Mouse (Mus musculus) lung, embryonic 14.5 days (tissue): ENCODE results near the gene Map4k5. TPM values are rescaled to one million over a fixed set of nuclear protein-coding genes. Genes with fewer than 3 reads are reported as not detected.
A peak's percentile ranks its signal among the peaks of the same experiment; 100 is the strongest.

Experiments
- ATAC-seq: fragments of 200-750 bp; cut with Nextera tagmentation; 2 replicates; pipeline ENCODE4 v1.8.0; 2017; ENCODE audit warnings: mild to moderate bottlenecking, moderate TSS enrichment, moderate library complexity; ENCODE audit not compliant: insufficient read depth
- DNase-seq: peaks from one replicate; pipeline ENCODE4 v3.0.0-alpha.2; 2015
- H3K27ac ChIP-seq: fragments of 300-500 bp; sonication (generic); 2 replicates; pipeline ENCODE4 v1.5.1; 2014; ENCODE audit warnings: low read depth, mild to moderate bottlenecking, moderate library complexity
- H3K27me3 ChIP-seq: fragments of 300-500 bp; sonication (generic); 2 replicates; pipeline ENCODE4 v1.6.1; 2014; ENCODE audit warnings: low read length, control low read depth; ENCODE audit not compliant: insufficient read depth
- H3K36me3 ChIP-seq: fragments of 300-500 bp; sonication (generic); 2 replicates; pipeline ENCODE4 v1.6.1; 2014; ENCODE audit warnings: control low read depth; ENCODE audit not compliant: insufficient read depth
- H3K4me1 ChIP-seq: fragments of 300-500 bp; sonication (generic); 2 replicates; pipeline ENCODE4 v1.6.1; 2014; ENCODE audit warnings: antibody characterized with exemption, control low read depth; ENCODE audit not compliant: insufficient read depth
- H3K4me2 ChIP-seq: fragments of 300-500 bp; sonication (generic); 2 replicates; pipeline ENCODE4 v1.6.1; 2014; ENCODE audit warnings: mild to moderate bottlenecking
- H3K4me3 ChIP-seq: fragments of 300-500 bp; sonication (generic); 2 replicates; pipeline ENCODE4 v1.5.1; 2014; ENCODE audit warnings: low read depth, low read length
- H3K9ac ChIP-seq: fragments of 300-500 bp; sonication (generic); 2 replicates; pipeline ENCODE4 v1.6.1; 2014
- H3K9me3 ChIP-seq: fragments of 300-500 bp; sonication (generic); 2 replicates; pipeline ENCODE4 v1.6.1; 2016; ENCODE audit warnings: low read depth, low read length, control low read depth
- CTCF ChIP-seq: IDR thresholded peaks from 2 replicates; pipeline ENCODE4 v1.5.1; 2016; ENCODE audit warnings: antibody characterized with exemption, low read depth
- WGBS: fragments of 180-500 bp; shearing (Covaris S2); extraction: QIAGEN DNeasy Blood & Tissue Kit; methylation state at CpG from one replicate; pipeline ENCODE4 v1.1.7; 2014; 5-methylcytosine and 5-hydroxymethylcytosine counted together
- polyA plus RNA-seq: library from polyadenylated mRNA; unstranded; fragments of >200 nt; fragmentation: Nextera tagmentation; extraction: Ambion mirVana; gene quantifications from 2 replicates; pipeline ENCODE4 v1.2.1, GENCODE M21; 2014

Gene Map4k5
- polyA plus RNA-seq, 1 experiment from 2014 or later, result 49.0 TPM

DNA sequence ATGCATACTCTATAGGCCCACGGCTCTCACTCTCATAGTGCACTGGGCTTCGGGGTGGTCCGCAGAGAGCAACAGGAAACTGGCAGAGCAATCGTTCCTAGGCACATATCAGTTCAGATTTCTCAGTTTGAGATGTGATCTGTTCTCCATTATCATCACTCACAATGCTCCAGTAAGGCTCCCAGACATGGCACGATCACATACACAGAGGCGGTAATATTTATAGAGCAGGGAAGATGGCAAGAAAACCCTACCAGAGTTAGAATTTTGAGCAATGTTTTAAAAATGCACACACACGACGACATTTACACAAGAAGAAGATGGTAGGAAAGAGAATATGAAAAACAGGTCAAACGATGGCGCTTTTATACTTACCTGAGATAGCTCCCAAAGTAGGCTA is 36.6 kb downstream of the Map4k5 start:
- H3K9me3 ChIP-seq, result no peaks in the 10 kb centered on the region

DNA sequence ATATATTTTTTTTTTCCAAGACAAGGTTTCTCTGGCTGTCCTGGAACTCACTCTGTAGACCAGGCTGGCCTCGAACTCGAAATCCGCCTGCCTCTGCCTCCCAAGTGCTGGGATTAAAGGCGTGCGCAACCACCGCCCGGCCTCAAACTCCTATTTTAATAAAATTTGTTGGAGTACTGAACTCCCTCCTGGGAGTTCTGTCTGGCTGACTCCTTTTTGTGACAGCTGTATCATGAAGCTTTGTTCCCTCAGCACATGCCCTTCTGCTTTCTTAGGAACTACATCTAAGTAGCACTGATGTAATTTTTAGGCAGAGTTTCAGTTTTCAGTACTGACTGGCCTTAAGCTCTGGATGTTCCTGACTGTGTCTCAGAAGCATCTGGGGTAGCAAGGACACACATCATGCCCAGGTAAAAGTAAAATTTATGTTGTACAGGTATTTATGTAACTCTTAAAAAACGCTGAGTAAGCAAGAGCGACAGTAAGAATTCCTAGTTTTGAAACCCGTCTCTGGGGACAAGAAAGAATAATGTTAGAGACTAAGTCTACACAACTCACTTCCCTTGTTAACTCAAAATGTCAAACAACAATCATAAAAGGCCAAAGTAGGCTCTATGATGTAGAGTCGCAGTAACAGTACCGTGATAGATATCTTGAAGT is 37.2 kb downstream of the Map4k5 start:
- WGBS, result 93% methylated on average over 12 of the region's 12 CpGs
- no peak for TF ChIP-seq CTCF
- Histone ChIP-seq H3K27me3 (no peaks in the 10 kb centered on the region), H3K9ac (no peak overlapping the region), H3K36me3 (peaks cover 39% of the 10 kb centered on the region), H3K9me3 (no peaks in the 10 kb centered on the region), H3K4me1 (no peaks in the 10 kb centered on the region), H3K4me3 (no peak overlapping the region), H3K27ac (no peak overlapping the region), H3K4me2 (no peak overlapping the region)
- DNase-seq (no peak), ATAC-seq (no peak)

More for the DNA sequence above, 36.6 kb downstream of the Map4k5 start:
- Histone ChIP-seq H3K4me1 (no peaks in the 10 kb centered on the region), H3K36me3 (peaks cover 38% of the 10 kb centered on the region), H3K27me3 (no peaks in the 10 kb centered on the region), H3K9ac (no peak overlapping the region), H3K4me2 (no peak overlapping the region), H3K4me3 (no peak overlapping the region), H3K27ac (no peak overlapping the region)
- WGBS, result 95% methylated on average over 10 of the region's 10 CpGs
- DNase-seq (no peak), ATAC-seq (no peak)
- no peak for TF ChIP-seq CTCF

DNA sequence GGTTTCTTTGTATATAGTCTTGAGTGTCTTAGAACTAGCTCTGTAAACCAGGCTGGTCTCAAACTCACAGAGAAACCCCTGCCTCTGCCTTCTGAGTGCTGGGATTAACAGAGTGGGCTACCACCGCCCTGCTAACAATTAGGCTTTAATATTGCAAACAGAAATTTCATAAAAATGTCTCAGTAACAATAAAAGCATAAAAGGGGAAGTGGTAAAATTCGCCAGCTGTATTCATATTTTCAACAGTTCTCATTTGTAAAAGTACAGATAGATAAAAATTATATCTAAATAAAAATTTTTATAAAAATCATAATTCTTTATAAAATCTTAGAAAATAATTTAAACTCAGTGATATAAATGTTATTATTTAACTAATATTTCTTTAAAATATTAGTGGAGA is 39.1 kb downstream of the Map4k5 start:
- no peak overlapping the region for H3K9ac ChIP-seq
- no peak overlapping the region for H3K4me2 ChIP-seq
- H3K4me3 ChIP-seq, result no peak overlapping the region
- TF ChIP-seq CTCF, result no peak
- WGBS, result 90% methylated on average over 2 of the region's 2 CpGs
- ATAC-seq (no peak), DNase-seq (no peak)
- peaks cover 51% of the 10 kb centered on the region for H3K36me3 ChIP-seq
- H3K9me3 ChIP-seq, result no peaks in the 10 kb centered on the region
- no peak overlapping the region for H3K27ac ChIP-seq
- H3K4me1 ChIP-seq, result no peaks in the 10 kb centered on the region
- H3K27me3 ChIP-seq, result no peaks in the 10 kb centered on the region

DNA sequence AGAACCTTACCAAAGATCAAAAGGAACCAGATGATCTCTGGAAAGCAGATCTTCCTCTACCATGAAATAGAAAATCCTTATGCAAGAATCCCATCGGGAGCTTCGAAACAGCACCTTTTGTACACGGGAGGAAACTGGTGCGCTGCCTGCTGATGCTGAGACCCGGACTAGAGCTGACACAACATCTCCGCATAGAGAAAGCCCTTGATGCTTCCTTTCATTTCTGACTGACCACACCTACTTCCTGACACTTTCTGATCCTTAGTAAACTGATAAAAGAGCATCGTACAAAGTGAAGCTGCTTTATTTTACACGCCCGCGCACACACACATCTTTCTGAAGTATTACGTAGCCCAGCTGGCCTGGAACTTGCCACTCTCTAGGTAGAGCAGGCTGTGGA is 39.6 kb downstream of the Map4k5 start:
- TF ChIP-seq CTCF, result no peak
- DNase-seq (no peak), ATAC-seq (no peak)
- Histone ChIP-seq H3K4me1 (no peaks in the 10 kb centered on the region), H3K9me3 (no peaks in the 10 kb centered on the region), H3K27ac (no peak overlapping the region), H3K4me2 (no peak overlapping the region), H3K36me3 (peaks cover 55% of the 10 kb centered on the region), H3K27me3 (no peaks in the 10 kb centered on the region), H3K4me3 (no peak overlapping the region), H3K9ac (no peak overlapping the region)
- 83% methylated on average over 11 of the region's 11 CpGs for WGBS

DNA sequence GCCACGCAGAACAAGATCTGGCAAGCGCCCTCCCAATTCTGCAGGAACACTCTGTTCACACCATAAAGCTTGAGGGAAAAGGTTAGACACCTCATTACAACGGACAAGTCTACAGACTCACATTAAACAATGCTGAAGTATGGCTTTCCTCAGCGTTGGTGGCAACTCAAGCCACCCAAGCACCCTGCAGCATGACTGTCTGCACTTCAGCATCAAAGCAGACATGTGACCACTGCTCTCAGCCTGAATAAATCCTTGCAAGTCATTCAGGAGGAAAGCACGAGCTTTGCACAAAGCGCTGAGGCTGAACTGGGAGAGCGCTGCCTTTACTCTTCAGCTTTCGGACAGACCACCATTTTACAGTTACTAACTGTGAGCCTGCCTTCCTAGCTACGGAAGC is 40.7 kb downstream of the Map4k5 start:
- 83% methylated on average over 9 of the region's 9 CpGs for WGBS
- Histone ChIP-seq H3K9ac (no peak overlapping the region), H3K4me3 (no peak overlapping the region), H3K4me1 (no peaks in the 10 kb centered on the region), H3K27ac (no peak overlapping the region), H3K27me3 (no peaks in the 10 kb centered on the region), H3K4me2 (no peak overlapping the region), H3K36me3 (peaks cover 64% of the 10 kb centered on the region), H3K9me3 (no peaks in the 10 kb centered on the region)
- ATAC-seq (no peak), DNase-seq (no peak)
- TF ChIP-seq CTCF, result no peak

DNA sequence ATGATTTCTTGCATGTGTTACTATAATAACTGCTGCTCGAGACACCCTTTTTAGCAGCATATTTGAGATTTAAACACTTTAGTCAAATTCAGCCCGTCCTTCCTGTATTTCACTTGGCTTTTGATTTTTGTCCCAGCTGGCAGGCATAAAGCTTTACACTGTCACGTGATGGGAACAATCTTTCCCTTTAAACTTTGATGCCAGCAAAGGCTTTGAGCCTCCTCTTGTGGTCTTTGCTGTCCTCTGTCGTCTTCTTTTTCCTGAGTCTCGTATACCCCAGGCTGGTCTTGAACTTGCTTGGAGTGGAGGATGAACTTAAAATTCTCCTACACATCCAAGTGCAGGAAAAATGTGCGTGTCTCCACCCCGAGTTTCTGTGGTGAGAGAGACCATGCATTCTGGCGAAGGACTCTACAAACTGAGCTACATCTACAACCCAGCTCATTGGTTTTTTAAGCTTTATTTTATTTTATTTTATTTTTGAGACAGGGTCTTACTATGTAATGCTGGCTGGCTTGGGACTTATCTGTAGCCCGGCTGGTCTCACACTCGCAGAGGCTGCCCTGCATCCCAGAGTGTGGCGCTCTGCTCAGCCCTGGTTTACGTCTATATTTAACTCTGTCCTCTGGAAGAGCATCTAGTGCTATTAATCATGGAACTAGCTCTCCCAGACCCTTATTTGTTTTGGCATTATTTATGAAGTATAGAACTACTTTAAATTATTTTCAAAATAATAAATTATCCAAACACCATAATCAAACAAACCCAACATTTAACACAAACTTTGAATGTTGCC is 44.7 kb downstream of the Map4k5 start:
- H3K4me3 ChIP-seq, result no peak overlapping the region
- TF ChIP-seq CTCF, result peak; percentile 30
- H3K36me3 ChIP-seq, result peaks cover 64% of the 10 kb centered on the region
- WGBS, result 78% methylated on average over 12 of the region's 12 CpGs
- peak; percentile 41; the same call in 1 of the 2 replicates for ATAC-seq
- H3K9ac ChIP-seq, result no peak overlapping the region
- H3K27me3 ChIP-seq, result no peaks in the 10 kb centered on the region
- H3K4me1 ChIP-seq, result no peaks in the 10 kb centered on the region
- H3K27ac ChIP-seq, result no peak overlapping the region
- no peaks in the 10 kb centered on the region for H3K9me3 ChIP-seq
- peak; percentile 47 for DNase-seq
- no peak overlapping the region for H3K4me2 ChIP-seq

DNA sequence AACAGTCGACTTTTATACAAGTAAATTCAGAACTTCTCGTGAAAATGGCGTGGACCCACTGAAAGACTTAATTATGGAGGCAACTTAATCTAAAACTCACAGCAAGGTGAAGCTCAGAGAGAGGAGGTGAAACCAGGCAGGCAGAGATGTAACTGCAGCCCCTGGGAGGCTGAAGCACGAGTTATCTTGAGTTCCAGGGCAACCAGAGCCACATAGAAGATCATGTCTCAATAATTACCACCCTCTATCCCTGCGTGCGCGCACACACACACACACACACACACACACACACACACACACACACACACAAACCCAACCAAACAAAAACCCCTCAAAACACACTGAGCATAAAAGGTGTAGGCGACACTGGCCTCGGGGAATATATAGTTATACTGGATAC is 46.5 kb downstream of the Map4k5 start:
- H3K4me1 ChIP-seq, result no peaks in the 10 kb centered on the region
- no peaks in the 10 kb centered on the region for H3K9me3 ChIP-seq
- H3K27me3 ChIP-seq, result no peaks in the 10 kb centered on the region
- no peak overlapping the region for H3K4me3 ChIP-seq
- 90% methylated on average over 9 of the region's 9 CpGs for WGBS
- H3K9ac ChIP-seq, result no peak overlapping the region
- no peak for TF ChIP-seq CTCF
- ATAC-seq, result no peak
- no peak overlapping the region for H3K27ac ChIP-seq
- H3K4me2 ChIP-seq, result no peak overlapping the region
- peaks cover 60% of the 10 kb centered on the region for H3K36me3 ChIP-seq
- no peak for DNase-seq
